Mouse (Mus musculus) mouse trophoblast stem cell (cell line): Measurements from ENCODE around the gene Agrp.
"Not testable (repeated sequence)": the region's sequence is repeated elsewhere in the genome, so short reads cannot be mapped to it uniquely, and the experiment has no call there.

ENCODE experiments used
- in situ Hi-C, 2 experiments: fragments of 300-500 bp; cut with MseI, MboI; formaldehyde crosslinking; loops; 2 replicates in 1 of 2; 3 replicates in 1 of 2; pipeline ENCODE4 v1.15.1; 2025

The Agrp gene

DNA sequence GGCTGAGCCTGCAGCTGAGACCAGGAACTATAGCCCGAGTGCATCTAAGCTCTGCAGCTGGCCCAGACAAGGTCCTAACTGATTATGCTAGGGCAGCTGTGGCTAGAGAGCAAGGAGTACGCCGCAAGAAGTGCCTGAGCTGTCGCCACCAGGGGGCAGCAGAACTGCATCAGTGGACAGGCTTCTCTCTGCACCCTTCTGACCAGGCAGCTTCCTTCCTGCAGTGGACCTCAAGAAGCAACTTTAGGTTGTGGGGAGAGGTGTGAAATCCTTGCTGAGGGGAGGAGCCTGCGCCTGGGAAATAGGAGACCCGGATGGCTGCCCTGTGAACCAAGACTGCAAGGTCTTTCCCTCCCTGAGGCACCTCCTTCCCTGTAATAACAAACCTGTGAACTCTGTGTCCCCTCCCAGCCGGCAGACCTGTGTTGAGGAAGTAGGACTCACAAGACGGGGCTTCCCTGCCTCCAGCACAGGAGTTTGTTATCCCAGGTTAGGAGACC is 14.7 kb downstream of the Agrp start:
- in situ Hi-C loops: no loop called here

GRCm38 (mm10) chr8:105621841-105622240 is 15.4 kb downstream of the Agrp start:
- in situ Hi-C loops: no loop called here

DNA sequence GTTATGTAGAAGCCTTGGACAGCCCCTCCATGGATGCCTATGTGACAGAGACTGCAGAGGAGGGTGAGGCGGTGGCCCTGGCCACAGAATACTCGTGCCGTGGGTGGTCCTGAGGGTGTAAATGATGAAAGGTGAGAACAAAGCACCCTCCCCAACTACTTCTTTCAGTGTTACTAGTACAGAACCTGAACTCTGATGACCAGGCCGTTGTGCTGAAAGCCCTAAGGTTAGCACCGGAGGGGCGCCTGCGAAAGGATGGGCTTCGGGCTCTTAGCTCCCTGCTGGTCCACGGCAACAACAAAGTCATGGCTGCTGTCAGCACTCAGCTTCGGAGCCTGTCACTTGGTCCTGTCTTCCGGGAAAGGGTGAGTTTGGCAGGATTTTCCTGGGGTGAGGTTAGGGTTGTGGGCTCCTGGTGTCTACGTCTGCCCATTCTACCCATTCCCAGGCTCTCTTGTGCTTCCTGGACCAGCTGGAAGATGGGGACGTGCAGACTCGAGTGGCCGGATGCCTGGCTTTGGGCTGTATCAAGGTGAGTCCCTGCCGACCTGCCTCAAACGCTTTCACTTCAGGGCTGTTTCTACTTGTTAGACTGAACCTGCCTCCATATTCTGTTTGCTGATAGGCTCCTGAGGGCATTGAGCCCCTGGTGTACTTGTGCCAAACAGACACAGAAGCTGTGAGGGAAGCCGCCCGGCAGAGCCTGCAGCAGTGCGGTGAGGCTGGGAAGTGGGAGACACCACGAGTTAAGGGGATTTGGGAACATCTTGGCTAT is 16.1 kb downstream of the Agrp start:
- in situ Hi-C loops: no loop called here

- in situ Hi-C loops: no loop called here
These were observed 17.0 kb downstream of the Agrp start for GRCm38 (mm10) chr8:105620211-105620610.

DNA sequence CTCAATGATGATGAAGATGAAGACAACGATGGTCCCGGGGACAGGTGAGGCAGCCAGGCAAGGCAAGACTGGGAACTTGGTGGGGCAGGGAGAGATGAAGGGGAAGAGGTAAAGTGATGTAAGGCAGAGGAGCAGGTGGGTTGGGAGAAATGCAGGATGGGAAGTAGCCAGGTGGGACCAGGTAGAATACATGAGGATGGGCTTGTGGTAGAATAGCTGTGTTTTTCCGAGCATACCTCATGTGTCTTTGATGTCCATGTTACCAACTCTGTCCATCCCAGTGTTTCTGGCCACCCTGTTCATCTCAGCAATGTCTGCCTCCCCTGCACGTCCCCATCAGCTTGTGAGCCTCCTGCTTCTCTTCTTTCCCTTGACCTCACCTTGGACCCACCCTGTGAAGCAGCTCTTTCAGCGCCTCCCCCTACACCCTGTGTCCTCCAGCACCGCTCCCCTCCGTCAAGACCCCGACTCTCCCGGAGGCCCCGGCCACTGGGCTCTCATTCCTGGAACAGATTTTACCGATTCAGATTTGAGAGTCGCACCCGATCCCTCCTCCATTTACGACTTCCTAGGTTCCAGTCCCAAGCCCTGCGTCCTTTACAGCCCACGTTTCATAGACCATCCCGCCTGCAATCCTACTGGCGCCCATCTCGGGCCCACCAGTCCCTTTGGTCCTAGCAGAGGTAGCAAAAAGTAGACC is 18.2 kb downstream of the Agrp start:
- in situ Hi-C loops: no loop called here

DNA sequence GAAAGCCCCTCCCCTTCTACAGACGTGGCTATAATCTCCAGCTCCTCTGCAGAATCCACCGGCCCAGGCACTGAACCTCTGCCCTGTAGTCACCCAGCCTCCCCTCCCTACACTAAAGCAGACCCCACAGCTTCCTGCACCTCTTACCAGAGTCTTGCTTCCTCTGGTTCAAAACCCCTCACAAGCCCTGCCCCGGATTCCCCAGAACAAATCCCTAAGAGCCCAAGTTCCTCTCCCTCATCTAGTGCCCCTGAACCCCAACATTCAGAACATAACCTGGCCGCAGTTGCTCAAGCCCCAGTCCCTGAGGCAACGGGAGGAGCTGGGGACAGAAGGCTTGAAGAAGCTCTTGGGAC is 18.9 kb downstream of the Agrp start:
- in situ Hi-C loops: no loop called here

- in situ Hi-C loops: no loop called here
These were observed 19.5 kb downstream of the Agrp start for GRCm38 (mm10) chr8:105617451-105618278.

DNA sequence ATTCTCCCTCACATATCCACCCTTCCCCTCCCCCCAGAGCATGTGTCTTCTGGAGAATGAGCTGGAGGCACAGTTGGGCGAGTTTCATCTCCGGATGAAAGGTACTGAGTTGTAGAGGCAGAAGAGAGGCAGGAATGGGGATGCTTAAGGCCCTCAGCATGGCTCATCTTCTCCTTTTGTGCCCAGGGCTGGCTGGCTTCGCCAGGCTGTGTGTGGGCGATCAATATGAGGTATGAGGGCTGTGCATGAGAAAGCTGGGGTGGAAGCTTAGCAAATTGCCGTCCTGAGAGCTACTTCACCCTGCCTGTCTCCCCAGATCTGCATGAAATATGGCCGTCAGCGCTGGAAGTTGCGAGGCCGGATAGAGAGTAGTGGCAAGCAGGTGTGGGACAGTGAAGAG is 21.3 kb downstream of the Agrp start:
- in situ Hi-C loops: no loop called here

GRCm38 (mm10) chr8:105613830-105614511 is 23.2 kb downstream of the Agrp start:
- in situ Hi-C loops: no loop called here

DNA sequence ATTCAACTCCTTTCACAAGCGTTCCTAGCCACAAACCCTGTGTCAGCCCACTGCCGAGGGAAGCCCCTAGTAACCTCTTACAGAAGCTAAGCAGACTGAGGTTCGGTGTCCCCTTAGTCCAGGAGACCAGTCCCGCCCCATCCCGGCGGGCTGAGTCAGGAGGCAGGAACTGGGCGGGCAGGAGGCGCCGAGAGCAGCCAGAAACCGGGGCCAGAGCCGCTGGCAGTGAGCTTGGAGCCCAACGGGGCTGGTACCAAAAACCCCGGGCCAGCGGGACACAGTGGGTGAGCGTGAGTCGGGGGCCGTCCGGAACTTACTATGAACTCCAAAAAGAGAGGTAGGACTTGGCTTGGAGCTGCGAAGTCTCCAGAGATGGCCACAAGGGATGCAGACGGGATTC is 24.2 kb downstream of the Agrp start:
- in situ Hi-C loops: no loop called here

GRCm38 (mm10) chr8:105611836-105612235 is 25.4 kb downstream of the Agrp start:
- in situ Hi-C loops: no loop called here

- in situ Hi-C loops: no loop called here
These were observed 27.4 kb downstream of the Agrp start for GRCm38 (mm10) chr8:105609771-105610170.

GRCm38 (mm10) chr8:105609355-105609754 is 27.8 kb downstream of the Agrp start:
- in situ Hi-C loops: no loop called here

GRCm38 (mm10) chr8:105607684-105608083 is 29.5 kb downstream of the Agrp start:
- in situ Hi-C loops: no loop called here

GRCm38 (mm10) chr8:105607062-105607461 is 30.1 kb downstream of the Agrp start:
- in situ Hi-C loops: no loop called here

- in situ Hi-C loops: no loop called here
These were observed 30.8 kb downstream of the Agrp start for GRCm38 (mm10) chr8:105606189-105607023.

- in situ Hi-C loops: no loop called here
These were observed 31.6 kb downstream of the Agrp start for GRCm38 (mm10) chr8:105605491-105606188.

DNA sequence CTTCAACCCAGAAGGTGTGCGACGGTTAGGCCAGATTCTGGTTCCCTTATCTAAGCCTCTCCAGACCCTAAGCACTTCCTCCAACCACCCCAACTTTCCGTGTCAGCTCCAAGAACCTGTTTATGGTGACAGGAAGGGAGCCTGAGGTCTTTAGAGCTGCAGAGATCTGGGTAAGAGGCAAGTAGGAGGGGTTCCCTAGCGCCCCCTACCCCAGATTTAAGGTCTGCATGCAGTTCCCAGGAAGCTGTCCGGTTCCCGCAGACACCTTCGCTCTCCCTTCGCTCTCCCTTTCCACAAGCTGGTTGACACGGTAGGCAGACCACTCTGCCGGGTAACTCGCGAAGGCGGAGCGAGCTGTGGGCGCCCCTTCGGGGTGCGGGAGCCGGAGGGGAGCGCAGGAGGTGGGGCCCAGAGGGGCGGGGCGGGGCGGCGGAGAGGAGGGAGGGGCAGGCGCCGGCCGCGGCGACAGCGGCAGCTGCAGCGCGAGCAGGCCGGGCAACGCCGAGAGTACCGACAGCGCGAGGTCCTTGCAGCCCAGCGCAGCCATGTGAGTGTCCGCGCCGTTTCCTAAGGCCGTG is 32.3 kb downstream of the Agrp start, which contains the start of gene Ripor1:
TSS of gene Ripor1 (plus strand) at position 452 of the 578 bp plus-strand sequence.
- in situ Hi-C loops: no loop called here

GRCm38 (mm10) chr8:105602540-105602939 is 34.7 kb downstream of the Agrp start:
- in situ Hi-C loops: not testable (repeated sequence)

GRCm38 (mm10) chr8:105601301-105601700 is 35.9 kb downstream of the Agrp start:
- in situ Hi-C loops: no loop called here
